Mouse (Mus musculus) kidney, adult 2 months (tissue): ENCODE data around the gene Icam2. TPM values are rescaled to one million over a fixed set of nuclear protein-coding genes. Genes with fewer than 3 reads are reported as not detected.

ENCODE experiments used
- DNase-seq: peaks from one replicate; pipeline ENCODE4 v3.0.0; 2021
- H3K27ac ChIP-seq: fragments of 200-500 bp; 2 replicates; pipeline ENCODE4 v1.5.1; 2012; ENCODE audit warnings: low read depth, low read length, control low read depth, inconsistent platforms; ENCODE audit not compliant: insufficient read depth
- H3K27me3 ChIP-seq: fragments of 200-500 bp; replicated peaks from 2 replicates; pipeline ENCODE4 v1.6.1; 2012; ENCODE audit warnings: mild to moderate bottlenecking, moderate library complexity, low read length, inconsistent platforms; ENCODE audit not compliant: control insufficient read depth, insufficient read depth
- H3K36me3 ChIP-seq: fragments of 200-500 bp; 2 replicates; pipeline ENCODE4 v1.6.1; 2012; ENCODE audit warnings: mild to moderate bottlenecking, moderate library complexity, low read length, inconsistent platforms; ENCODE audit not compliant: control insufficient read depth, insufficient read depth
- H3K4me1 ChIP-seq: fragments of 200-500 bp; 2 replicates; pipeline ENCODE4 v1.6.1; 2011; ENCODE audit warnings: low read length; ENCODE audit not compliant: control insufficient read depth, insufficient read depth
- H3K4me3 ChIP-seq: fragments of 200-500 bp; 2 replicates; pipeline ENCODE4 v1.5.1; 2011; ENCODE audit warnings: mild to moderate bottlenecking, low read depth, low read length, control low read depth; ENCODE audit not compliant: insufficient read depth
- CTCF ChIP-seq: fragments of 200-500 bp; conservative IDR thresholded peaks from 2 replicates; pipeline ENCODE4 v1.5.1; 2011; ENCODE audit warnings: low read depth, mild to moderate bottlenecking, control low read depth, low read length, moderate library complexity, mixed read lengths; ENCODE audit not compliant: insufficient read depth, insufficient read length
- POLR2A ChIP-seq: fragments of 200-500 bp; IDR thresholded peaks from one replicate; pipeline ENCODE4 v1.6.1; 2011; ENCODE audit warnings: low read depth, low read length, control low read depth
- WGBS: fragments of 180-500 bp; shearing (Covaris S2); methylation state at CpG from one replicate; pipeline ENCODE4 v1.1.7; 2018; 5-methylcytosine and 5-hydroxymethylcytosine counted together
- polyA plus RNA-seq: library from polyadenylated mRNA; depleted of rRNA; stranded (reverse); fragments of >200 nt; gene quantifications from 2 replicates; pipeline ENCODE4 v1.2.3, GENCODE M21; 2012

Gene Icam2
- polyA plus RNA-seq, 1 experiment = 38.1 TPM

GRCm38 (mm10) chr11:106364712-106365111, 23.2 kb downstream of the Icam2 start:
- Histone ChIP-seq H3K27me3 (no peaks in the 10 kb centered on the region), H3K27ac (no peak overlapping the region), H3K4me1 (no peaks in the 10 kb centered on the region), H3K36me3 (no peaks in the 10 kb centered on the region), H3K4me3 (no peak overlapping the region)
- no peak for DNase-seq
- WGBS = 25% methylated on average over 11 of the region's 11 CpGs
- no peak for TF ChIP-seq POLR2A
- no peak for TF ChIP-seq CTCF

- Histone ChIP-seq H3K4me1 (no peaks in the 10 kb centered on the region), H3K4me3 (no peak overlapping the region), H3K27me3 (no peaks in the 10 kb centered on the region), H3K36me3 (no peaks in the 10 kb centered on the region), H3K27ac (no peak overlapping the region)
- WGBS = 53% methylated on average over 5 of the region's 5 CpGs
- DNase-seq = no peak
- TF ChIP-seq CTCF = peak; percentile 31; the same call in 1 of the 2 replicates
- no peak for TF ChIP-seq POLR2A
These were observed 28.5 kb downstream of the Icam2 start for GRCm38 (mm10) chr11:106359350-106359749.

GRCm38 (mm10) chr11:106355382-106356128, 32.3 kb downstream of the Icam2 start:
- no peak overlapping the region for H3K27ac ChIP-seq
- no peak for TF ChIP-seq CTCF
- TF ChIP-seq POLR2A = no peak
- 59% methylated on average over 19 of the region's 19 CpGs for WGBS

GRCm38 (mm10) chr11:106354181-106354580, 33.7 kb downstream of the Icam2 start:
- Histone ChIP-seq H3K4me1 (no peaks in the 10 kb centered on the region), H3K27me3 (no peaks in the 10 kb centered on the region), H3K27ac (no peak overlapping the region), H3K36me3 (no peaks in the 10 kb centered on the region), H3K4me3 (no peak overlapping the region)
- TF ChIP-seq POLR2A = no peak
- TF ChIP-seq CTCF = no peak
- 43% methylated on average over 1 of the region's 1 CpGs for WGBS
- no peak for DNase-seq

More at GRCm38 (mm10) chr11:106355382-106356128, 32.3 kb downstream of the Icam2 start:
- Histone ChIP-seq H3K4me3 (no peak overlapping the region), H3K4me1 (no peaks in the 10 kb centered on the region), H3K27me3 (no peaks in the 10 kb centered on the region), H3K36me3 (no peaks in the 10 kb centered on the region)
- DNase-seq = peak; percentile 33

- WGBS = 62% methylated on average over 12 of the region's 12 CpGs
- Histone ChIP-seq H3K4me3 (no peak within 1 kb of the TSS), H3K36me3 (no peaks in the 10 kb centered on the region), H3K27ac (no peak within 1 kb of the TSS), H3K4me1 (no peaks in the 10 kb centered on the region), H3K27me3 (no peaks in the 10 kb centered on the region)
- no peak for TF ChIP-seq POLR2A
- TF ChIP-seq CTCF = no peak
- DNase-seq = no peak
These were observed 34.7 kb downstream of the Icam2 start, which contains the start of gene Scn4a for GRCm38 (mm10) chr11:106353188-106353587. TSS of gene Scn4a (minus strand) at chr11:106353288.

GRCm38 (mm10) chr11:106351941-106352340, 35.9 kb downstream of the Icam2 start:
- no peaks in the 10 kb centered on the region for H3K27me3 ChIP-seq
- DNase-seq = no peak
- H3K4me1 ChIP-seq = no peaks in the 10 kb centered on the region
- no peak overlapping the region for H3K27ac ChIP-seq
- H3K36me3 ChIP-seq = no peaks in the 10 kb centered on the region
- TF ChIP-seq CTCF (no peak), POLR2A (no peak)
- no peak overlapping the region for H3K4me3 ChIP-seq
- 80% methylated on average over 4 of the region's 4 CpGs for WGBS

GRCm38 (mm10) chr11:106351253-106351652, 36.6 kb downstream of the Icam2 start:
- DNase-seq = no peak
- no peaks in the 10 kb centered on the region for H3K4me1 ChIP-seq
- TF ChIP-seq CTCF = no peak
- no peak for TF ChIP-seq POLR2A
- 65% methylated on average over 3 of the region's 3 CpGs for WGBS
- no peaks in the 10 kb centered on the region for H3K36me3 ChIP-seq
- no peak overlapping the region for H3K4me3 ChIP-seq
- no peaks in the 10 kb centered on the region for H3K27me3 ChIP-seq
- H3K27ac ChIP-seq = no peak overlapping the region

GRCm38 (mm10) chr11:106350853-106351252, 37.0 kb downstream of the Icam2 start:
- Histone ChIP-seq H3K27ac (no peak overlapping the region), H3K4me1 (no peaks in the 10 kb centered on the region), H3K27me3 (no peaks in the 10 kb centered on the region), H3K4me3 (no peak overlapping the region), H3K36me3 (no peaks in the 10 kb centered on the region)
- WGBS = 61% methylated on average over 5 of the region's 5 CpGs
- TF ChIP-seq POLR2A (no peak), CTCF (no peak)
- DNase-seq = no peak
